Mouse (Mus musculus): ENCODE data around the gene Slc4a4.

- TF ChIP-seq CTCF (IDR thresholded peaks at IDR 0.05; ENCODE audit: low read depth) (no peak), EP300 (IDR thresholded peaks at IDR 0.05; ENCODE audit: low read depth) (no peak)
Observed at GRCm38 (mm10) chr5:89032647-89033046, 146.0 kb downstream of the Slc4a4 start.
